Mouse (Mus musculus): Measurements from ENCODE around the gene Rhbg.

GRCm38 (mm10) chr3:88203999-88204700 is 50.4 kb downstream of the Rhbg start:
- no peak for TF ChIP-seq CTCF (IDR thresholded peaks at IDR 0.05; ENCODE audit: control insufficient read depth, insufficient read depth, insufficient read length)
- TF ChIP-seq USF1 (IDR thresholded peaks at IDR 0.05; ENCODE audit: low read depth) = no peak
- no peak for TF ChIP-seq CEBPB (IDR thresholded peaks at IDR 0.05; ENCODE audit: low read depth)
- no peak for TF ChIP-seq MYOG (IDR thresholded peaks at IDR 0.05; ENCODE audit: control insufficient read depth, extremely low read depth, insufficient read length)
- no peak for TF ChIP-seq MAX (IDR thresholded peaks at IDR 0.05)

Measured in C2C12 (cell line).